Mouse (Mus musculus) spleen, postnatal 36 days (tissue): ENCODE measurements at regions not wholly inside any gene's neighbourhood (a gene's known extent, or its start where the extent isn't known, plus 50 kb on each side); places are given as distances from the start of the nearest gene placed in this dataset.

Experiments
- DNase-seq, 2 experiments: peaks; one replicate each; pipeline ENCODE4 v3.0.0; 2022; ENCODE audit warnings: low spot score in 2 of 2, mixed read lengths in 1 of 2

DNA sequence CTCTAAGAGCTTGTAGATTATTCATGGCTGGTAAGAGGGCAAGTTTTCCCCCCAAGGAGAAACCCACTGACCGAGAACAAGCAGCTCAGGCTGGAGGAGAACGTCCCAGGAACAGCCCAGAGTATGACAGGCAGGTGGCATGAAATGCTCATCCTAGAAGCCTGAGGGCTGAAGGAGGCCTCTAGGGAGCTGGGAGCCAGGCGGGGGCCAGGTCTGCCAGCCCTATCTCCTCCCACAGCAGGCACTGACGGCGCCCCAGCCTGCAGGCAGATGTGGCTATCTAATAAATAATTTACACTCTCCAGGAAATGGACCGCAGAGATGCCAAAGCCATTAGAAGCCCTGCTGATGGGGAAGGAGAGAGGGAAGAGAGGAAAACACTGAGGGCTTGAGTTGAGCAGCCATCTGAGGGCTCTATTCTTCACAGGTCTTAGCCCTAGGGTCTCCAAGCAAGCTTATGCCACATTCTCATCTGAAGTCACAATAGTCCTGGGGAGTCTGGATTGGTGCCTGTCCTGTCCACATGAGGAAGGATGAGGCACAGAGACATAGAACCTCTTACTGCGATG is 176.1 kb downstream of the Mycn start:
- DNase-seq = no peak

DNA sequence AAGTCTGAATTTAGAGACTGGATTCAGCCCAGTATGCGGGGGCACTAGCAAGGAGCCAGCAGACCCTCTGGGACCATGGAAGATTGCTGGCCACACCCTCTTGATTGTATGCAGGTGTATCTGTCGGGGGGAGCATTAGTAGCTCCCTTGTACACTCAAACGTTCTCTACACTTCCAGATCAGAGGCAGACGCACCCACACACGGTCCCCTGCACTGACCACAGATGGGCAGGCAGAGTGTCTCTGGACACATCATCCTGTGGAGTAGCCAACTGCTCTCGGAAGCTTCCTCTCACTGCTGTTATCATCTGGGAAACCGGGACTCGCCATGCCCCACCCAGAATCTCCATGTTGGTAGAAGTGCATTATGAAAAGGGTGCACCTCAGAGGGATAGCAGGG is 176.7 kb downstream of the Mycn start:
- DNase-seq = no peak

- no peak for DNase-seq
Measured at GRCm38 (mm10) chr12:12764586-12764985, 177.1 kb downstream of the Mycn start.

DNA sequence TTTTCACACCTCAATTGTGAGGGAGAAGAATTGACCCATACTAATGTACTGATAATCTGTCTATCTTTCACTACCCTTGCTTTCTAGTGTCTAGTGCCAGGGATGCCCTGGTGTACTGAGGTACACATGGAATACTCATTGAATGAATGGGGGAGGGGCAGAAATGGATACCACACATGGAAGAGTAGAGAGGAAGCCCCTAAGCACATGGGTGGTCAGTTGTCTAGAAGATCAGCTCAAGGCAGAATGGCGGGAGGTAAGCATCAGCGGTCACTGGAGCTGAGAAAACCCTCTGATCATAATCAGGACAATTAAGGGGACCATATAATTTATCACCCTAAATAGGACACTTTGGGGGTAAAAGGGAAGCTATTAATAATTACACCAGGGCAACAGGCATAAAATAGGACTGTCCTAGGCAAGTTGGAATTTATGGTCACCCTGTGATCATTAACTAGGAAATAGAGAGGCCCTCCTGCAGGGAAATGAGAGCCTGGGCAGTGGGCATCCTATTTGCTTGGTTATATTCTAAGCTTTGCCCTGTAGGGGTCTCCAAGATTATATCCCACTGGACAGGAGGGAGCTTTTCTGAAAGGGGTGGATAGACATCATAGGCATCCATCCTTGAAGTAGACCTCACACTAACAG is 185.3 kb downstream of the Mycn start:
- DNase-seq = no peak

DNA sequence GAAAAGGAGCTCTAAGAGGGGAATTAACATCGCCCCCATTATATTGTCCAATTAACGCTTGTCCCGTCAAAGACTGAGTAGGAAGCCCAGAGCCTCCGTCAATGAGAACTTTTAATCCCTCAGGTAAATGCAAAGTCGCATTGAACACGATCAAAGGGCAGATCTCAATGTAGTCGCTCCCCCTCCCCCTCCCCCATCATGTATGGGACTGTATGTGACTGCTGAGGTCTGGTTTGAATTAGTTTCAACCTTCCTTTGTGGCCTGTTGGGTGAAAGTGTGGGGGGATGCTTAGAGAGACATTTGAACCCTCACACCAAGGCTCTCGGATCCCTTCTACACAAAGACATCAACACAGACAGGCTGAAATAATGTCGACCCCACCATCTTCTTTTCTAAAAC is 187.9 kb downstream of the Mycn start:
- no peak for DNase-seq

DNA sequence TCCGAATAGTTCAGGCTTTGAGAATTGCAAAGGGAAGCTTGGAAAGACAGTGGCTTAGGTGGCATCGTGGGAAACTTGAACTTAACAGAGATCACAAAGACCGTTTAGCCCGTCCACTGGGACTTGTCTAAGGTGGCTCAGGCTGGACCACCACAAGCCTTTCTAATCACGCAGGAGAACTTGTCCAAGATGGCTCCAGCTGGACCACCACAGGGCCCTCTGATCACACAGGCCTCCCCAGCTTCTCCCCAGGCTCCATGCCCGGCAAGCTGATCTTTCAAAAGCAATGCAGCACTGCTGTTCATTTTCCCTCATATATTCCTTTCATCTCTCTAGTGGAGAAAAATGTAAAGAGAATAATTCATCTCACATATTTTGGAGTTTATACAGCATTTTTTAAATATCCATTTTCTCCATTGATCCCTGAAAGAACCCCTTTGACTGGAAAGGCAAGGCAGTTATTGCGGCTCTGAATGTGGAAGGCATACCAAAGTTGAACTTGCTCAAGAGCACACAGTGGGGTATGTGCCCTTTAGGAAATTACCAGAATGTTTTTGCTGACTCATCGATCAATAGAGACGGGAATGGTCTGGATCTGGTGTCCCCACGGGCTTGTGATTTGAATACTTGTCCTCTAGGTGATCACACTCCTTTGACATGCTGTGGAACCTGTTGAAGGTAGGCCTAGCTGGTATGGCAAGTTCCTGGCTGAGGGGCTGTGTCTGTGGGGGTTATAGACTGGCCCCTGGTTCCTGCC is 189.9 kb downstream of the Mycn start:
- no peak for DNase-seq

DNA sequence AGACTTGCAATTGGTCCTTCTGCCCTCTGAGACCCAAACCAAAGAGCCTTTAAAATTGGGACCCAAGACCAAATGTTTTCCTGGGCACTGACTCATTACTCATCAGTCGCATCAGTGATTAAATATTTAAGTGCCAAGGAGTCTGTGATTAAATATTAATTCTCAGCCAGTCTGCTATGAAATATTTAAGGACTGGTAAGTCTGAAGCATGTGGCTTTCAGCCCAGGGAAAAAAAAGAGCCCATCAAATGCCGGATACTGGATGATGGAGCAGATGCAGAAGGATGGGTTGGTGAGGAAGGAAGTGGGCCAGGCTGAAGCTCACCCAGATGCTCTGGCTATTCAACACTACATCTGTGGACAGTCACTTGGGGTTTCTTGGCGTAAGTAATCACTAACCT is 192.0 kb downstream of the Mycn start:
- DNase-seq = no peak

DNA sequence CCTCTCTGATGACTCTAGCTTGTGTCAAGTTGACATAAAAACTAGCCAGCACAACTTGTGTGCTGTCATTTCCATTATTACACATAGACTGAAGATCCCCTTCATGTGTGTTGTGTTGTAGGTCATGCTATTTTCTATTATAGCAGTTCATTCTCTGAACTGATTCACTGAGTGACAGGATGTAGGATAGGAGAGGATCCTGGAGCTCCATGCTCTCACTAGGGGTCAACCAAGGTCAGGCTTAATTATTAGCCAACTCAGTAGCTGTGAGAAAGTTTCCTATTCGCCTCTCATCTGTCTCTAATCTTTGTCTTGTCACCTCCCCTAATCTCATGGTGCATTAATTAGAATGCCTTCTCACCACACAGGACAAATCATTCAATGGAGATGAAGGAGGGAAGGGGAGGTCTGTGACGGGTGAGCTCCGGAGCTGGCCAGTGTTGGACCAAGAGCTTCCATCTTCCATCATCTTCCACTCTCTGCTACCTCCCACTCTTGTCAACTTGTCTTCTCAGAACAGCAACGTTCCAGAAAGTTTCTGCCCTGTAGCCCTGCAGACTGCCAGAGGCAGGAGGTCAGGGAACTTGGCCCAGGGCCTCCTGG is 194.8 kb downstream of the Mycn start:
- no peak for DNase-seq

DNA sequence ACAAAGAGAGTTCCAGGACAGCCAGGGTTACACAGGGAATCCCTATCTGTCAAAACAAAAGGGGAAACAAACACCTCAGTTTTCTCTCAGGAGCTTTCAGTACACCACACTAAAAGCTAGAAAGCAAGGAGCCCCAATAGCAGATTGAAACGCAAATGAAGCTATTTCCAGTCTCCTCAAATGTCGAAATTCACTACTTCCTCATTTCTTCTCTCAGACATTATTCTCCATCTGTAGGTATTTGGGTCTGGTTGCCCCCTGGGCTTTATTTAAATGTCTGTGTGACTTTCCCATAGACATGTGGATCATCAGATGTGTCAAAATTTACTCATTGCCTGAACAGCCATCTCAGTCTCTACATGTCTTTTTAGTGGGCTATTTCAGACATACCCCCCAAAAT is 197.2 kb downstream of the Mycn start:
- no peak for DNase-seq

GRCm38 (mm10) chr12:12738631-12739331 is 202.9 kb downstream of the Mycn start:
- DNase-seq = no peak

- no peak for DNase-seq
Measured at GRCm38 (mm10) chr12:12725797-12726196, 215.9 kb downstream of the Mycn start.

DNA sequence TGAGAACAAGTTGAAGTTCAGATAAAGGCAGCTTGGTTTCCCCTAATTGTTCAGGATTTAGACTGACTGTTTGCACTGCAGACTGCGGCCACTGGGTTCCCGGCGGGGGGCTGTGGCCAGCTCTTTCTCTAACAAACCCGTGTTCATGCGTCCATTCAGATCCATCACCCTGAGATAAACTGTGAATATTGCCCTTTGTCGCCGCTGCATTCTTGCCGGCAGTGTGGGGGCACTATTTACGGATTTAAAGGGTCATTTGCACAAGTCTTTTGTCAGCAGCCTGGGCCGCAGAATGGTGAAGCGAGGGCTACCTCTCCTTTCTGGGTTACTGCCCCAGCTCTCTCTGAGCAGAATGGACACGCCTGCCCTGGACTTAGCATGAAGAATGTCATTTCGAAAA is 216.6 kb downstream of the Mycn start:
- DNase-seq = no peak

DNA sequence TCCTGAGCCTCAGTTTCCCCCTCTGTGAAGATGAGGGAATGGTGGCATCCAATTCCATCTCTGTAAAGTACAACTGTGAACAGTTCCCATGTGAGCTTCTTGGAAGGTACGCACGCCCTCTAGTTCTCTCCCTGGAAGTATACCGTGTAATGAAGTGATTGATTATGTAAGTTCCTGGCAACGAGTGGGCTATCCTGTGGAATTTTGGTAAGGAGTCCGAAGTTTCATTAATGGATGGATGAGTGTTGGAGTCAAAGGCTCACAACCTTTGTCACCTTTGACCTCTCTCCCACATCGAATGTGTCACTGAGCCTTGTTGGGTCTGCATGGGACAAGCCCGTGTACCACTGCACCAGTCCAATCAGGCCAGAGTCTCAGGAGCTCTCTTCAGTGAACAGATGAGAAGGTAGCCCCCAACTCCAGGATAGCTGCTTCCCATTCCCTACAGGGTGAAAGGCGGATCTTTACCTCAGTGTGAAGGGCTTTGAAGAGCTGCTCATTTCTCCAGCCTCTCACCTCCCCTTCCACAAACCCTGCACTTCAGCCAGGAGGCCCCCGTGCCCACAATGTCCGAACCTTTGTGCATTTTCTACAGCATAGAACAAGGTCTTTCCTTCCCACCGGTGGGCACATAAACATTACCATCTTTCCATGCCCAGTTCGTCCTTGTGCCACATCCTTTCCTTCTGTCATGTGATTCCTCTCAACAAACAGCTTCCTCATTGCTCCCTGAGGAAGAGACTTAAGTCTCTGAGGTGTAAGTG is 217.8 kb downstream of the Mycn start:
- no peak for DNase-seq

GRCm38 (mm10) chr12:12722982-12723661 is 218.6 kb downstream of the Mycn start:
- DNase-seq = no peak

- DNase-seq = no peak
Measured at GRCm38 (mm10) chr12:12716691-12717090, 225.0 kb downstream of the Mycn start.

DNA sequence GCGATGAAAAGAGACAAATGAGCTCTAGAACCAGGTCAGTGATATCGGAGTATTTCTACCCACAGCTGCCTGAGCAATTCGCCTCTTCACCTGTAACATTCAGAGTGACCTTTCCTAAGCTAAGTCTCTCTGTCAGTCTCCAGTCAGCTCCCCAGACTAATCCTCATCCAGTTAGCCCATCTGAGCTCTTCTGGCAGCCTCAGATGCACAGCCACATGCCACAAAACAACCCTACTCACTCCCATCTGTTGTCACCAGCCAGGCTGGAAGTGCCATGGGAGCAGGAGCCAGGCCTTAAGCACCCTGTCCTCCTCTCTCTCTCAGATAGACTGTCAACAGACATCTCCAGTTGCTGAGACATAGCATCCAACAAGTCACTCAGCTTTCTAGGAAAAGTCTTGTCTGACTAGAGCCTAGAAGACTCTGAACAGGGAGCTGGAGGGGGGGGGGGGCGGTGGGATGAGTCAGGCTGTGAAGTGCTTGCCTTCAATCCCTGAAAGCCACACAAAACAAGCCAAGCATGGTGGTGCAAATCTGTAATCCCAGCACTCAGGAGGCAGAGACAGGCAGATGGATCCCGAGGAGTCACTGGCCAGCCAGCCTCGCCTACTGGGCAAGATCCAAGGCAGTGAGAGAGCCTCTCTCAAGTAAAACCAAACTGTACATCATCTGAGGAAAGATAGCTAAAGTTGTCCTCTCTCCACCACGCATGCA is 225.6 kb downstream of the Mycn start:
- DNase-seq = no peak

DNA sequence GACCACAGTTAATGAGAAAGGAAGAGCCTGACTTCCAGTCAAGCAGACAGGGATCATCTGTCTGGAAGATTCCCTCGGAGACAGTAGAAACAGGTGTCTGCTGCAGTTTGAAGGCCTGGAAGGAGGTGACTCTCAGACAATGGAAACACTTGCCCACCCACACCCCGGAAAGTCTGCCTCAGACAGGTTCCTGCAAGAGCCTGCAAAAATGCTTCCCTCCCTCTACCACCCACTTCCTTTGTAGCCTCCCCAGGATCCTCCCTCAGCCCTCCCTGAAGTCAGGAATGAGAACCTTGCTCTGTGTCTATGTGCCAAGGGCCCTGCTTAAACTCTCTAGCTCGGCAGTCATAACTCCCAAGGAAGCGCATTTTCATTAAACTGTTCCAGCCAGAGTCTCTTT is 226.2 kb downstream of the Mycn start:
- no peak for DNase-seq

DNA sequence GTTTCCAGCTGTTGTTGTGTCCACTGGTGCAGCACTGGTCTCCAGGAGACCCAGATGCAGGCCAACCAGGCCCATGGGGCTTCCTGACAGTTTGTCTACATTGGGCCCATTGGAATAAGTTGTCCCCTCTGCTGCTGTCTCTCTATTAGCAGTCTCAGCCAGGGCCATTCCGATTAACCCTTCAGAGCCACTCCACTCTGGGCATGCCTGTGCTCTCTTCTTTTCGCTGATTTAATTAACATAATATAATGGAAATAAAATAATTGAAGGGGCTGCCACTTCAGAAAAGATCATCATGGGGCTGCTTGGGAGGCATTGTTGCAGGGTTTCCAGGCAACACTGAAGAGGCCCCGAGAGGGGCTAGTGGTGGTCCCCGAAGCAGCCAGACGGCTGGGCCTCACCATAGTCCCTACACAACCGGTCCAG is 231.5 kb downstream of the Mycn start:
- no peak for DNase-seq

GRCm38 (mm10) chr12:12708954-12709523 is 232.7 kb downstream of the Mycn start:
- DNase-seq = no peak
